Mouse (Mus musculus) cerebellum, adult 11 months (tissue): ENCODE measurements at regions not wholly inside any gene's neighbourhood (a gene's known extent, or its start where the extent isn't known, plus 50 kb on each side); places are given as distances from the start of the nearest gene placed in this dataset.

Experiments used
- DNase-seq: peaks from one replicate; pipeline ENCODE4 v3.0.0; 2022

GRCm38 (mm10) chr2:48545679-48546078, 268.2 kb upstream of the Acvr2a start:
- DNase-seq: no peak

DNA sequence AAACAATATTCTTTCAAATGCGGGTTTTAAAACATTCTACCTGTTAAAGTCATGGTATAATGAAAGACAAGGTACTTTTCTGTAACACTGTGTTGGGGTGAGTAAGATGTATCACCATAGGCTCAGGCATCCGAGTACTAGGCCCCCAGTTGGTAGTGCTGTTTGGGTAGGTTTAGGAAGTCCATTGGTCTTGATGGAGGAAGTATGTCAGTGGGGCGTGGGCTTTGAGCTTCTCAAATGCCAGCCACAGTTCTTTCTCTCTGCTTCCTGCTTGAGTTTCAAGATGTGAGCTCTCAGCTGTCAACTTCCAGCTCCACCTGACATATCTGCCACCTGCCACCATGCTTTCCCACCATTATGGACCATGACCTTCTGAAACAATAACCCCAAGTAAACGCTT, 267.7 kb upstream of the Acvr2a start:
- DNase-seq: no peak

- no peak for DNase-seq
Measured at GRCm38 (mm10) chr2:48556600-48556999, 257.3 kb upstream of the Acvr2a start.

DNA sequence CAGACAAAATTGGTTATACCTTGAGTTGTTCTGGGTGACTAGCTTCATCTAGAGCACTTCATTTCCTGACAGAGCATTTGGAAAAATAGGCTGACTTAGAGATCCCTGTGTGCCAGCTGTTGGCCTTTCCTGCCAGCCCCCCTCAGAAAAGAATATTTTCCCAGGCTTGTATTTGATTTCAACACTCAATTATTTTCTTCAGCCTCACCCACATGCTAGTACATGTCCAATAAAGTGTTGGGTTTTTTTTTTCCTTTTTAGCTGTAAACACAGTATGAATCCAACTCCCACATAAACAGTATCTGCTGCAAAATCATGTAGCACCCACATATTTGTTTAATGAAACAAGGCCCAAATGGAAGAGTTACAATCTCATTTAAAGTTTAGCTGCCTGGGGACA, 256.8 kb upstream of the Acvr2a start:
- DNase-seq: no peak

DNA sequence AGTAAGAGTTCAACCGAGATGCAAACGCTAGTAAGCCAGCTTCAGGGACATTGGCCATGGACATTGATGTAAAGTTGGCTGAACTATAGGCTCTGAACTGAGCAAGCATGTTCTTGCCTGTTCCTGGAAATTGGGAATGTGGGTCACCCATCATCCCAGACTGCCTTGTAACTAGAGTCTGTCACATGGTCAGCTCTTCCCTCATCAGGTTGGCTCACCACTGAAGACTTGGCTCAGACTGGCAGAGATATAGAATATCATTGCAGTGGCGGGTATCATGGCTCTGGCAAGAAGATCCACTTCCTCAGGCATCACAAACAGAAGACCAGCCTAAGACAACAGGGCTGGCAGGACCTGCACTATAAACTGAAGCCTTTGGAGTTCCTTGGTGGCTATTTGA, 255.3 kb upstream of the Acvr2a start:
- DNase-seq: no peak

DNA sequence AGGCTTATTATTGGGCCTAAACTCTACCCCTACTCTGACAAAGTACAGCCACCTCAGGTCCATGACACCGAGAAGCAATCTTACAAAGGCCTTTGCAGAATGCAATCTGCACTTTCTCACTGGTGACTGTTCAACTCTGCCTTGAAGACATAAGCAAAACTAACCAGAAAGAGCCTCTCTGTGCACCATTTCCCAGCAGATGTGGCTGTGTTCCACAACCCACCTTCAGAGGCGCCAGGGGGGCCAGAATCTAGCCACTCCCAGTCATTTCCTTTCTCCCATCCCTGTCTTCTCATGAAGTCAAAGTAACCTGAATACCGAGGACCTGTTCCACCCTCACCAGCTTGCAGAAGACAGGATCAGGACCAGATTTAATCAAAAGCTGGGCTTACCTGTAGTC, 250.3 kb upstream of the Acvr2a start:
- no peak for DNase-seq

- no peak for DNase-seq
Measured at GRCm38 (mm10) chr2:48564170-48564569, 249.7 kb upstream of the Acvr2a start.

DNA sequence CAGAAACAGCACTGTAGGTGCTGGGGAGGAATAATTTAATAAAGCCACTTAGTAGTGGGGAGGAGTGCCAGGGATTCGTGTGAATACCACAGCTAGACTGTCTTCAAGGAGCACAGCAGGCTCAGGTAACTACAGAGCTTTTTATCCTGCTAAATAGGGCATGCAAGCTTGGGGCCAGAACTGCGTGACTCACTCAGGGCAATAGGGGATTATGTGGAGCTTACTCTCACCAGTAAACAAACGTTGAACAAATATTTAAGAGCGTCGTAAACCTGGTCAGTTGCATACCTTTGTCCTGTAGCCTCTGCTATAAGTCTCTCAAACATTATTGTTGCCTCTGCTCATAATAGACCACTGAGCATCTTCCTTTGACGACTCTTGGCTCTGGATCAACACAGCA, 246.0 kb upstream of the Acvr2a start:
- no peak for DNase-seq

DNA sequence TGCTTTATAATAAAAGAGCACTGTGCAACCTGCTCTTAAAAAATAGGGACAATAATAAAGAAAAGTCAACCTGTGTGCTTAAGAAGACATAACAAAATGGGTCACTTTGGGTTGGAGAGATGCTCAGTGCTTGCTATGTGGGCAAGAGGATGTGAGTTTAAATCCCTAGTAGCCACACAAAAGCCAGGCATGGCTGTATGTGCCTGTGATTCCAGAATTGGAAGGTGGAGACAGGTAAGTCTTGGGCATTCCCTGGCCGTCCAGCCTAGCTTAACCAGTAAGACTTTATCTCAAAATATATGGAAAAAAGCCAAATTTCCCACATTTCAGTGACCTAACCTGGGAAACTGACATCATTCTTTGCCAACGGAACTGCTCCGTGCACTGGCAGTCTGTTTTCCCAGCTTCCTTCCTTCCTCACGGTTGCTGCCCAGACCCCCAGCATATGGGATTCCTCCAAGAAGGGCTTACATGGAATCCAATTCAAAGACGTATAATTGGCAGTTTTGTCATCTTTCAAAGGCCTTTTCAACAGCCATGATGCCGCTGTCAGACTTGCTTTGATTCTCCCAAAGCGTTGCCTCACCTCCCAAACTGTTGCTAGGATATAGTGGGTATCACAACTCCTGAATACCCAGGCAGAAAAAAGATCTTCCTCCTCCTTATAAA, 227.6 kb upstream of the Acvr2a start:
- no peak for DNase-seq

GRCm38 (mm10) chr2:48586831-48587169, 227.1 kb upstream of the Acvr2a start:
- DNase-seq: no peak

DNA sequence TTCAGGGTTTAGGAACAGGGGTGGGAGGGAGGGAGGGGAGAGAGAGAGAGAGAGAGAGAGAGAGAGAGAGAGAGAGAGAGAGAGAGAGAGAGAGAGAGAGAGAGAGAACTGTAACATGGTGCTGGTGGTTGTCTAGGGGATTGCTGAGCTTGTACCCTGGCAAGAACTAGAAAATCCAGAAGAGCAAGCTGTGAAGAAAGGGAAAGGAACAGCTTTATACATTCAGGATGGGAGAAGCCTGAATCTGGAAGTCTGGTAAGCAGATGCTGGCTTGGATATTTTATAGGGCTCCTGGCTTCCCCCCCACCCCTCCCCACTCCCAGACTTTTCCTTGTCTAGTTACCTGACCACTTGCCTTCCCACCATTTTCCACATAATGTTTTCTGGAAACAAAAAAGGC, 224.2 kb upstream of the Acvr2a start:
- no peak for DNase-seq

DNA sequence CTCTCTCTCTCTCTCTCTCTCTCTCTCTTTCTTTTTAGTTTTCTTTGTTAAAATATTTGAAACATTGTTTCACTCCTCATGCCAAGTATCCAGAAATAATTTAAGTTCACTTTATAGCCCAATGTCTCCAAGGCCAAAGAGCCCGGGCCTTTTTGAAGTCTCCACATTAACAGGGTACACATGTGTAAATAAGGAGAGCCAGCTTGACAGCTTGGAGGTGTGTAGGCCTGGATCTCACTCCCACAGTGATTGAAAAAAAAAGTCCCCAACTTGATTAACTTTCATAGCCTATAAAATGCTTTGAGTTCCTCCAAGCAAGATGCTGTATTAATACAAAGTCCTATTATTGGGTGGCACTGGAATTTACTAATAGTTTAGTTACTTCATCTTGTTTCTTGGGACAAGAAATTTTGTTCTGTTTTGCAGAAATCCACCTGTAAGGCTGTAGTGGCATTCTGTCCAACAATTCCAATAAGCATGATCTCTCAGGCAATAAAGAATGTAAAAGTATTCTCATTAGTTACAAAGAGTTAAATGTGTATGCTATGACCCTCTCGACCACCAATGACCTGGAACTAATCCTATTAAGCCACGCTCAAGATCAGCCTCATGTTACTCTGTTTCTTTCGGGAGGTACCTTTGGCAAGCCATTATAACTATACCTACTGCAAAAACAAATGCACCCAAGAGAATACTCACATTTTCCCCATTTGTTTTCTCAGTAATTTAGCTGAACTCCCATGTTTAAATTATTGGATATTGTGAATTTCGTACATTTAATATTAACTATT, 215.9 kb upstream of the Acvr2a start:
- no peak for DNase-seq

GRCm38 (mm10) chr2:48599367-48599766, 214.5 kb upstream of the Acvr2a start:
- no peak for DNase-seq

- no peak for DNase-seq
Measured at GRCm38 (mm10) chr2:48601855-48602254, 212.1 kb upstream of the Acvr2a start.

DNA sequence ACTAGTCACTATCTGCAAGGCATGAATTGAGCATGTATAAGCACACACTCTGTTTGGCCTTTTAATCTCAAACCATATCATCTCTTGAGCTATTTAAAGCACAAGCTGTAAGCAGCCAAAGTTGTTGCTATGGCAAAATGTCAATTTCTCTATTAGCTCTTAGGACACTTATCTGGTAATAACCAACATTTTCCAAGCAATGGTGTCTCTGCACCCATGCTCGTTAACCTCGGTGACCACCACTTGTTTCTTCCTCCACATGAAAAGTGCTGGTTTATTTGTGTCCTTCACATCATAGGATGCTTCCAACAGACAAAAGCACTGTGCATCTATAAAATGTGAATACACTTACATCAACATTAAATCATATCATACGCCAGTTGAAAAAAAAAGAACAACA, 204.4 kb upstream of the Acvr2a start:
- DNase-seq: no peak

DNA sequence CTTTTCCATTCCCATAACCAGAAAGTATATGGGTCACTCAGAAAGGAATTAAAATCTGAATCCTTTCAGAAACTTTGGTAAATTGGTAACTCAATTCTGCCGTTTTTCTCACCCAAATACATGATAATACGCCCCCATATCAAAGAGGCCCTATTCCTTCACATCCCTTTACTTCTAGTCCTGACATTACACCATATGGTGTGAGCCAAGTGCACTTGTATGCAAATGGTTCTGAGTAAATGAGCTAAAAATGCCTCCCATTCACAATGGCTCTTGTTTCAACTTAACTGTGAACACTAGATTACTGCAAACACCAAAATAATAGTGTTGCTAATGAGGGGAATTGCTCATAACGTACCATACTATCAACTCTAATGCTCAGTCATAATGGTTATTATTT, 201.7 kb upstream of the Acvr2a start:
- no peak for DNase-seq

DNA sequence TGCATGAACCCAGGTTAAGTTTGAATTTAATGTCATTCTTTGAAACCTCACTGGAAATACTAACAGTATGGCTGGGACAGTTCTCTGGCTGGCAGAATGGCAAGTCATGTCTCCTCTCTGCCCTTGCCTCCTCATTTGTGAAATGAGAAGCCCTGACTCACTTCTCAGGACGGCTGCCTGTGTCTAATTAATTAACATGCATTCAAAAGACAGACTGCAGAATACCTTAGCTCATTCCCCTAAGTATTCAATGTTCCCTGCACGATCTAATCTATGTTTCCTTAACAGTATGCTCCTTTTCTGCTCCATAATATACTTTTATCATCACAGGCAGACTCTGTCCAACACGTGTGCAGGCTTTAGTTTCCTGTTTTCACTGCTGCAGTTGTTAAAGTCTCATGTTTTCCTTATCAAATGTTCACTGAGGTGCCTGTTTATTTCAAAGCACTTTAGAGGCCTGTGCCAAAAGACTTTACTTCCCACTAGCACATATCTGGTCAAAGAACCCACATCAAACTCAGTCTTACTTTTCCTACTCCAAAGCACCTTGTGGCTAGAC, 196.7 kb upstream of the Acvr2a start:
- no peak for DNase-seq

- DNase-seq: no peak
Measured at GRCm38 (mm10) chr2:48619042-48619441, 194.9 kb upstream of the Acvr2a start.

DNA sequence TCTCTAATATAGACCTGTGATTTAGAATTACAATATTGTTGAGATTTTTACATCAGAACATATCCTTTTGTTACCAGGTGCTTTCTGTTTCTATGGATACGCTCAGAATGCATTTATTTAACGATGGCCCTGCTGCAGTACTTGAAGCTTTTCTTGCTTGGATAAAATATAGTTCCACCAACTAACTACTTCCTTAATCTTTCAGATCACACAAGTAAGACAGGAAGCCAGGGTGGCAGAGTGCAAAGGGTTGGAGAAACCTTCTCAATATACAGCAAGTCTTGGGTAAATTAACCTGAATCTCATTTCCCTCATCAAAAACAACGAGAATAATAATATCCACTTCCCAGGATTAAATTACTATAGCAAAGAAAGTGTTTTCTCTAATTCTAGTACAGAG, 193.1 kb upstream of the Acvr2a start:
- no peak for DNase-seq

DNA sequence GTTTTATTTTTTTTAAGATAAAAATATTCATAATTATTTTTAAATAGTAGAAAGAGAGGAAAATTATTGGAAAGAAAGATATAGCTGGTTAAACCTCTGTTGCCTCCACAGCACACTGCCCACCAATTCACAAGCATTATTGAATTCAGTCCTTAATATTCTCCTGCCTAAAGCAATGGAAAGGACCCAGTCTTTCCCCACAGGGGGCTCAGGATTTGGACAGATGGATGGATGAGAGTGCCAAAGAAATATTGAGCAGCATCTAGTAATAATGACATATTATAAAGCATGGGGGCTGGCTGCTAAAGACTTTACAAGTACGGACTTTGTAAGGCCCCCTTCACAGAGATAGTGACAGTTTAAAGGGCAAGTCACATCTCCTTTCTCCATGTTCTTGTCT, 191.6 kb upstream of the Acvr2a start:
- no peak for DNase-seq

DNA sequence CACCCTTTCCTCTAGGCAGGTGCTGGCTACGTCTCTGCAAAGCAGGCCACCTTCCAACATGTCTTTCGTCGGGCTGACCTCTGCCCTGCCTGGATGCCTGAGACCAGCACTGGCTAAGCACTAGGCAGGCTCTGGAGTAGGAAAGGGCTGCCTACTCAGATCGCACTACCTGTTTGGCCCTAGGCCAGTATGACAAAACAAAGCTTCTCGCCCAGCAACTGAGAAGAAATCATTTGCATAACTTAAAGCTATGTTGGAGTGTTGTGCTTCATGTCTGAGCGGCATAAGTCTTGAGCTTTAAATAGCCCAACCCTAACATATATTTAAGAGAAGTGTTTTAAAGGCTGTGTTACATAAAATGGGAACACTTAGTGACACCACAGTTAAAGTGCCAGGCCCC, 189.9 kb upstream of the Acvr2a start:
- DNase-seq: no peak

- no peak for DNase-seq
Measured at GRCm38 (mm10) chr2:48624461-48624860, 189.4 kb upstream of the Acvr2a start.

DNA sequence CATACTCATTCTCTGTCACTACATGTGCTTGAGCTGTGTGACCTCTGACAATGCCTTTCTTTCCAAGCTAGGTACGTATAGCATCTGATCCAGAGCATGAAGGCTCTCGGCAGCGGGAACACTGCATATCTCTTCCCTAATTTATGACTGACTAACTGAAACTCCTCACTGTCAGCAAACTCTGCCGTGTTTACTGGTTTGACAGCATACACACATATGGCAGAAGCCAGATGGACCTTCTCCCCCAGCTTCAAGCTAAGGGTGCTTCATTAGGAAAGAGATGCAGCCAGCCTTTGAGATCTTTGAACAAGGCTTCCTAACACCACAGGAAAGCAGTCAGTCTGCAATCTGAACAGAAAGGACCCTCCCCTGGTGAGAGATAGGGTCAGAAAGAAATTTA, 186.9 kb upstream of the Acvr2a start:
- no peak for DNase-seq
